Mouse (Mus musculus) cerebellum, adult 11 months (tissue): ENCODE results near the gene Zdhhc22.

Experiments used
- DNase-seq: peaks from one replicate; pipeline ENCODE4 v3.0.0; 2022

Zdhhc22 gene

DNA sequence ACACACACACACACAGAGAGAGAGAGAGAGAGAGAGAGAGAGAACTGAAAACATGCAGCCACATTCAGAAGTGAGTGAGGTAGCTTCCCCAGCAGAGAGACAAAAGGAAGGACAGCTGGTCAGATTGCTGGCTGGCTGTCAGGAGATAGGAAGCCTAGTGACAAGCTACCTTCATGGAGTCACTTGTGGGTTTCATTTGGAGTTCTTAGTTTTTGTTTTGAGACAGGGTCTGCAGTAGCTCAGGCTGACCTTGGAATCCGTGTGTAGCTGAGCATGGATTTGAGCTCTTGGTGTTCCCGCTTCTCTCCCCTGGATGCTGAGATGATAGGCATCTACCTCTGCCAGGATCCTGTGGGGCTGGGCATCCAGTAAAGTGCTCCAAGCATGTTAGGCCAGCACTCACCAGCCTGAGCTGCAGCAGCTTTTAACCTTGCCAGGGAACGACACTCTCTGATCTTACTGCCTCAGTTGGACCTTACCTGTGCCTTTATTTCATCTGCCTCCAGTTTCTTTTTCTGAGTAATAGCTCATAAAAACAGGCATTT, 29.4 kb downstream of the Zdhhc22 start:
- DNase-seq: no peak

DNA sequence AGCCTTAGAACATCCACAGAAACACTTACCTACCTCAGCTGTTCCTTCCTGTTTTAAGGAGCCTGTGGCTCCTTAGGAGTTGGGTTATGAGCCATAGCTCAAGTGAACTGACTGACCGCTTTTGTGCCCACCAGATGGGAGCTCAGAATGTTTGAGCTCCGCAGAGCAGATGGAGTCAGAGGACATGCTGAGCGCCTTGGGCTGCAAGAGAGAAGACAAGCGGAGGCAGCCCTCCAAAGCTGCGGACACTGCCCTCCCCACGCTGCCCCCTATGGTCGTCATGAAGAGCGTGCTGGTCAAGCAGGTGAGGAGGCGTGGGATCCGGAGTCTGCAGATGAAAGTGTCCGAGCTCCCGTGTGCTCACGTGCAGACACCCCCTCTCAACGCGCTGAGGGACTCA, 30.1 kb downstream of the Zdhhc22 start:
- peak; percentile 94 for DNase-seq

DNA sequence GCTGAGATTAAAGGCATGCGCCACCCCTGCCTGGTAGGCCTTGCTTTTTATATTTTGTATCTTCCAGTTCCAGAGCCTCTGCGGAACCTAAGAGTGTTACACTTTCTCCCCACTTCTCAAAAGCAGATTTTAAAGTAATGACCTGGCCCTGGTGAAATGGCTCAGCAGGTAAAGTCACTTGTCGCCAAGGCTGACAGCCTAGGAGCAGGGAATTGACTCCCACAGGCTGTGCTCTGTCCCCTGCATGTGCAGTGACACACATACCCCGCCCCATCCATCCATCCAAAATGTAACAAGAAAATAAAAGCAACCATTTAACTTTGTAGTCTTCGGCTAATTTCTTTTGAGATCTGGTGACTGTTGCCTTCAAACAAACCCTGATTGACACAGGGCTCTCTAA, 30.6 kb downstream of the Zdhhc22 start:
- DNase-seq: no peak

DNA sequence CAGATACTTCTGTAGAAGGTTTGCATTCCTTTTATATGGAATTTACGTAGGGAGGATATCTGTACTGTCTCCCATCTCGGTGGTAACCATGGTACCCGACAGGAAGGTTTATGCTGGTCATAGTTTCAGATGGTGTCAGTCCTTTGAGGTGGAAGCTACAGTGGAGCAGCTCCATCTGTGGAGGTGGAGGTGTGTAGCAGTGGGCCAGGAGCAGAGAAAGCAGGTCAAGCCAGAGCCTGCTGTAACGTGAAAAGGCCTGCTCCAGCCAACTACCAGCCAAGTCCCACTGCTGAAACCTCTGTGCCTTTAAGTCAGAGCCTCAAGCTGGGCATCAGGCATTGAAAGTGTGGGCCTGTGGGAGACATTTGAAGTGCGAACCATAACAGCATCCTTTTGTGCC, 31.7 kb downstream of the Zdhhc22 start:
- no peak for DNase-seq

DNA sequence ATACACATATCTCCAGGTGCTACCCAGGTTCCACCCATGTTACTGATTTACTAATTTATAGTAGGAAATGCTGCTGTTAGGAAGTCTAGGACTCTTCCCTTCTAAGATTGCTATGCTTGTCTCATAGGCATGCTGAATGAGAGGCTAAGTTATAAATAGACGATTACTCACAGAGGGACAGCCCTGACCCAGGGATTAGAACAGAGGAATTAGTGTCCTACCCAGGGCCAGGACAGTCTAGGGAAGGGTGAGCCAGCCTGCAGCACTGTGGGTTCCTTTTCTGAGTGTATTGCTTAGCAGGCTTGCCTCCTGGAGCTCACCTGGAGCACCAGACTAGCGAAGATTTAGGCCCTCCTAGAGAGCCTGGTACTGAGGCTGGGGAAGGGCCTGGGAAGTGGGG, 34.3 kb downstream of the Zdhhc22 start:
- no peak for DNase-seq

DNA sequence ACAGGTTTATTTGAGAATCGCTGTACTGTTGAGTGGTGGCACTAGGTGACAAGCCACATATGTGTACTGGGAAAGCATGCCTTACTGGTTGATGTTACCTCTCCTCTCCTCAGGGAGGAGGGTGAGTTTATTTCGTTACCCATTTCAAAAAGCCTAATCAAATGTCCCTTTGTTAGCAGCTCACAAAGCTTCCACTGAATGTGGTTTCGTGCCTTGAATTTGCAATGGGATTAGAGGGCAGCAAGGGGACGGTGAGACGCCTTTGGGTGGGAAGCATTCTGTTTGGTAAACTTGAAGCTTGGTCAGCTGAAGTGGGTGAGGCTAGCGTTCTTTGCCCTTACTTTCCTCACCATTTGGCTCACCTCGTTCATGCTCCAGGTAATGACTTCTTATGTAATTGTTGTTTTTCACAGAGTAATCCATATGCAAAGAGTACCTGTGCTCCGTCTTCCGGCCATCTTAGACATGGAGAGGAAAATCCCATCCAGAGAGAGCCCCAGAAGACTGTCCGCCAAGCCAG, 37.8 kb downstream of the Zdhhc22 start:
- DNase-seq: no peak

DNA sequence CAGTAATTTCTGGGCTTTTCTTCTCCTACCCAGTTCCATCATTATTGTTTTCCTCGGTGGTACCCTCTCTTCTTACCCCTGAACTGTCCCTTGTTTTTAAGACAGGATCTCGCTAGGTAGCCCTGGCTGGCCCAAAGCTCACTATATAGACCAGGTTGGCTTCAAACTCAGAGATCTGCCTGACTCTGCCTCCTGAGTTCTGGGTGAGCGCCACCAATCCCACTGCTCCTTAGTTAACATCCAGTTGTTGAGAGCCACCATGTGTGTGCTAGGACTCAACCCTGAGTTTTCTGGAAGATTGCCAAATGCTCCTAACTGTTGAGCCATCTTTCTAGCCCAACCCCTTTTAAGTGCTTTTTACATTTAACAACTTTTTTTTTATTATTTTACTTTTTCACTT, 39.3 kb downstream of the Zdhhc22 start:
- DNase-seq: no peak

DNA sequence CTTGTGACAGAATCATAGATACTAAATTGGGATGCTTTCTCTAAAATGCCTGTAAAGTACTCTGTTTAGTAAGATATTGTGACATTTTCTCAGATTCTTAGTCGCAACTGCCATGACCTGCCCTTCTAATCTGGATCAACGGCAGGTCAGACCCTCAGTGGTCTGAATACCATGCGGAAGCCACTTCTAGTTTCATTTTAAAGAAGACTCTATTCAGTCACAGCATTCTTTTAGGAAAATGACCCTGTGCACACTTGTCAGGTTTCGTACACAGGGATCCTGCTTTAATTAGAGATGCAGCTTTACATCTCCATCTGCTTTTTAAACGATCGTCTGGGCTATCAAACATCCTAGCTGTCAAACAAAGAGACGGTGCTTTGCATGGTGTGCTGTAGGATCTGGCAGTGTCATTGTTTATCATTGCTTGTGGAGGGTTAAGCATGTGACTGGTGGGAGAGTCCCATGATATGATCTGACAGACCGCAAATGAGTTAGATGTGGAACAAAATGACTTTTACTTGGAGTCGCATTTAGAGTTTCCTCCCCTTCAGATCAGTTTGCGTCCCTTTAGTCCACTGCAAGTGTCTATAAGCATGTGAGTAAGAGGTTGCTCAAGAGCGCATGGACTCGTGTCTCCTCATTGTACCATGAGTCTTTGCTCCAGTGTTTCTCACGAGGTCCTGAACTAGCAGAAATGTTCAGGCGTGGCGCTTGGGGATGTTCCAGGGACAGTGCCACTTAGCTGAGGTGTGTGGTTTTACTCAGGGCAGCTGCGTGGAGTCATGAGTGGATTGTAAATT, 39.9 kb downstream of the Zdhhc22 start:
- no peak for DNase-seq

DNA sequence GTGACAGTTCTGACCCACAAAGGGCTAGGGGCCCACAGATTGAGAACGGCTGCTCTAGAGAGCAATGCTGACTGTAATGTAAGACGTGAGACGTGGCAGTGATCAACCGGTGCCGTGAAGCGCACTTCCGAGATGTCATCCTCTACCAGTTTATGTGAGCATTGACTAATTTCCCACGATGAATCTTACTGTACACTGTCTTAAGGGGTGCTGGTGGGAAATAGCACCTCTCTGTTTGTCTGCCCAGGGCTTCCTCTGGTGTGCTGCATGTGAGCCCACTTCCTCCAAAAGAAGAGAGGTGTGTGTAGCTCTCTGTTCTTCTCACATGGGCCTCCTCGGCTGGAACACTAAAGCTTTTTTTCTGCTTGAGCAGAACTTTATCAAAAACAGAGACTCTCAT, 40.7 kb downstream of the Zdhhc22 start:
- DNase-seq: no peak

DNA sequence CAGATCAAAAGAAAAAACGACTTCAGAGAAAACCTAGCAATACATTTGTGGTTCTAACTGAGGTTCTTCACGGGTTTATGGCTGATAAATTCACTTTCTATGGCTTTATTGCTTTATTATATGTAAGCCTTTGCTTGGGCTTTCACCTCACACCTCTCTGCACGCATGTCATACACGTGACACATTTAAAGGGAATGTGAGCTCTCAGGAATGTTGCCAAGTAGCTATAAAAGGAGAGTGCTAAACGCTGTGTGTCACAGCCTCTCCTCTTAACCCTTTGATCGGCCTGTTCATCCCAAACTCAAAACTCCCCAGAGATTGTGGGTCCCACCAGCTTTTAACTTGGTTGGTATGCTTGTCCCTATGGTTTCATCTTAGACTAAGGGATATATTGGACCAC, 41.6 kb downstream of the Zdhhc22 start:
- DNase-seq: peak; percentile 41

DNA sequence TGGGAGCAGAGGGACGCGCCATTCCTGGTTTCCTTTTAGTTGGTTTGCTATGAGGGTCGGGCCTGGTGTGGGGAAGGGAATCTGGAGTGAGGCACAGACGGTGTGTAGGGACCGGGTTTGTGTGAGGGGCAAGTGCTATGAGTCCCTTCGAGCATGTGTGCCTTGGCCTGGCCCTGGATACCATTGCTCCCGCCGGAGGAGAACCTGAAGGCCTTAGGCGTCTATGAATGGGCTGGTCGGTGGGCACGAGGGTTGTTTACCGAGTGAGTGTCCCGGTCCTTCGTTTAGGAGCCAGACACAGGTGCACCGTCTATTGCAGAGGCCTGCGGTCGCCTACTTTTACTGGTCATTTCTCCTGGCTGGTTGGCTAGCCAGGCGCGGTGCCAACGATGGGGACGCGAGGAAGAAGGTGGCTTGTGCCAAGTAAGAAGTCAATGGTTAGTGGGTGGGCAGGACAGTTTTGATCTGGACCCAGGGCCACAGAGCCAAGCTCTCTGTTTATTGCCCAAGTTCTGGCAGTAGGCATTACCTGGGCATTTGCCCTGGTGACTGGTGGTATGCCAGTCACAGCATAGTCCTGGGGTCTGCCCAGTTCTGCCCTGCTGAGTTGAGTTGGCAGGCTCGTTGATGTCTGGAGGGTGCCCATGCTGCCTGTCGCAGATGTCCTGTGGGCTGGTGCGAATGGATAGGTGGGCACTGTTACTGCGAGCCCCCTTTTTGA, 42.4 kb downstream of the Zdhhc22 start:
- DNase-seq: peak; percentile 95

DNA sequence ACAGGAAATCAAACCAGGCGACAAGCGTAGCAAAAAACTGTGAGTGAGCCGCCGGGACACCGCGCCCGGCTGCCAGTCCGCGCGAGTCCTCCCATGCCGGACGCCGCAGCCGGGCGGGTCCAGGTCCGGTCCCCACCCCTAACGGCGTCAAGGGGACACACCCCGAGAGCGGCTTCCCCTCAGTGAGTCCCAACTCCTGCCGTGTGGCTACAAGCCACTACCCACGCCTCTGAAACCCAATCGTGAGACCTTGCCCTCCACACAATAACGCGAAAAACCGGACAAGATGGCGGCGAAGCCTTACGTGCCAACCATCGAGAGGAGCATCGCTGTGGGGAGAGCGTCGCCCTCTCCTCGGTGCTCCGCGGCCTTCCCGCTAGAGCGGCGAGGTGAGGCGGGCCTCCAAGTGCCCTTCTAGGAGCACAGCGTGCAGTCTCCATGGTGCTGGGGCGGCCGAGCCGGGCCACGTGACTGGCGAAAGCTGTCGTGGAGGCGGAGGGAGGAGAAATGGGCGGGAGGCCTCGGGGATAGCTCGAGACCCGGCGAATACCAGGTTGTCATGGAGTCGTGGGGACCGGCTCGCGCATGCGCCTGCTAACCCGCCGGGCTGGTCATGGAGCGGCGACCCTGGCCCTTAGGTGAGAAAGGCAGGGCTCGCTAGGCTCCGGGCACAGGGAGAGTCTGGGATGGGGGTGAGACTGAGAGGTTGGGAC, 43.2 kb downstream of the Zdhhc22 start, which contains the start of gene Cipc:
Gene Cipc, plus strand, starts transcription at position 182 of the 713 bp plus-strand sequence.
- DNase-seq: peak; percentile 99

DNA sequence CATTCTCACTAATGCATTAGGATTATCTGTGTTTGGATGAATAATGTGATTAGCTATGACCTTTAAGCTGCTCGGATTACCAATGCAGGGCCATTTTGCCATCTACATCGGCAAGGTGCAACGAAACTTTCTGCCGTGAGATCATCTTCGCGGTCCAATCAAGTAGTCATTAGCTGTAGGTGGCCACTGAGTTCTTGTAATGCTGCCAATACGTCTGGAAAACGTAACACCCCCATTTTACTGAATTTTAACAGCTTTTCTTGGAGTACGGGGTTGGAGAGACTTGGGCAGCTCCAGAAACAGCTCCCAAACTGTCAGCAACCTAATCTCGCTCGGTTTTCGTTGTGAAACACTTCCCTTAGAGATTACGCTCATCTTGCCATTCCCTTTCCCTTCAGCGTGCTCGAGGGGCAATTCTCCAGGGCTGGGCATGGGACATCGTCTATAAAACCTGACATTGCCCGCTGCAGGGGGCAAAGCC, 43.9 kb downstream of the Zdhhc22 start:
- no peak for DNase-seq

DNA sequence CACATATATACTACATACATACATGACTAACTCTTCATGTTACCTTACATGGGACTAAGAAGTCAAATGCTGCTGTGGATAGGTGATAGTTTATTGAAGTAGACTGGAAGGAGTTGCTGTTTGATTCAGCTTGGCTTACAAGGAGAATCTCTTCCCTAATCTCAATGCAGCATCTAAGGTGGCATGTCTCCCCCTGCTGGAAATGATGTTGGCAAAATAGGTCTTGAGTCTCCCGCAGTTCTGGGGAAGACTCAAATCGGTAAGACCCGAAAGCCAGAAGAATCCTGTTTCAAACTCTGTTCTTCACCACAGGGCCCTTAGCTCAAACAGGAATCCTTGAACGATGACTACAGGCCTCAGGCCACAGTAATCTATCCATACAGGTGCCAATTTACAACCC, 45.1 kb downstream of the Zdhhc22 start:
- peak; percentile 66 for DNase-seq

DNA sequence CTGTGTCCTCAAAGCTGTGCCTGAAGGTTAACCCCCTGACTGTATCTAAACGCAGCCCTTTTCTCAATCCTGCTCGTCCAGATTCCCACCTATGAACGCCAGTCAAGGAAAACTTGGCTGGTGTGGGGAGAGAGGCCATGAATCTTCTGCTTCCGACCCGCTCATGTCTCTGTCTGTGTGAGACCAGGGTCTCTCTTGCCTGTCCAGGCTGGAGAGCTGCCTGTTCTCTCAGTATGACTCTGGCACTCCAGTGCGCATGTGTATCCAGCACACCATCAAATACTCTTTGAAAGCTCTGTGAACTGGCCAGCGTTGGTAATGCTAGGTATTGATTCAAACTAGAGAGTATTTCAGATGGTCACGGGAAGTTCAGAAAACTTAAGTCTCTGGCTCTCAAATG, 46.8 kb downstream of the Zdhhc22 start:
- DNase-seq: no peak

DNA sequence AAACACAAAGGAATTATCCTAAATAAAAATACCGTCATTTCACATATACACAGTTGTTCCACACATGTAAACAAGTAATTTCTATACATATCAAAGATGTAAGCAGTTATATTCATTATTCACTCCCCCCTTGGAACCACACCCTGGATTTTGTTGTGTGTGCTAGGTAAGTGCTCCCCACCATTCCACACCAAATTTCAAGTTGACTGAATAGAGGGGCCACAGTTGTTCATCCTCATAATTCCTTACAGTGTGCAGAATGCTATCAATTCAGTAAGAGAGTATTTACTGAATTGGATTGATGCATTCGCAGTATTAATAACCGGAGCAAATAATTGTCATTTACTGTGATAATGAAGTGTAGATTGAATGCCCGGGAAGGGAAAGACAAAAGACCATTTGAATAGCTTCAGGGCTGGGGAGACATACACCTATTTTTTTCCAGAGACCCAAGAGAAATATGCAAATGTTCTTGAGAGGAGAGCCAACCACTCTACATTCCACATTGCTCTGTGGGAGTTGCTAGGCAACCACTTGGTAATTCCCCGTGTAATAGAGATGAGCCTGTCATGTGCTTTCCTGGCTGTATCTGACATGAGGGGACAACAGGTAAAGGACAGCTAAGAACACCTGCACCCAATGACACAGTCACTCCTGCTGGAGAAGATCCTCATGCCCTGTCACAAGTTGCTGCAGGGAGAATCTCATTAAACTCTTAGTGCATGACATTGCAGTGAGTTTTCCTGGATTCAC, 48.3 kb downstream of the Zdhhc22 start:
- no peak for DNase-seq

DNA sequence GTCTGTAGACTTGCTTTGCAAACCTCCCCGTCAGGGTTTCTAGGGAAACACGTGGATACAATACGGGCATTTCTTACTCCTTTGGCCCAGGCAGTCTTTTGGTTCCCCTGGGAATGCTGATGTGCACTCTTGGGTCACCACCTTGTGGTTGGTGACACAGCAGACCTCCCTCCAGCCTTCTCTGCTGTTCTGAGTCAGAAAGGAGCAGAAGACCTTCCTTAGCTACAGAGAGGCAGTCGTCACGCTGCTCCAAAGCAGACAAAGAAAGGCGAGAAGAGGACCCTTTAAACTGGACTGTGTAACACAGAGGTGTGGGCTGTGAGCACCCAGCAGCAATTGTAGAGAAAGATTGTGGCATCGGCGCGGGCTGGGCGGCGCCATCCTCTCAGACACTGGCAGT, 49.1 kb downstream of the Zdhhc22 start:
- DNase-seq: no peak

DNA sequence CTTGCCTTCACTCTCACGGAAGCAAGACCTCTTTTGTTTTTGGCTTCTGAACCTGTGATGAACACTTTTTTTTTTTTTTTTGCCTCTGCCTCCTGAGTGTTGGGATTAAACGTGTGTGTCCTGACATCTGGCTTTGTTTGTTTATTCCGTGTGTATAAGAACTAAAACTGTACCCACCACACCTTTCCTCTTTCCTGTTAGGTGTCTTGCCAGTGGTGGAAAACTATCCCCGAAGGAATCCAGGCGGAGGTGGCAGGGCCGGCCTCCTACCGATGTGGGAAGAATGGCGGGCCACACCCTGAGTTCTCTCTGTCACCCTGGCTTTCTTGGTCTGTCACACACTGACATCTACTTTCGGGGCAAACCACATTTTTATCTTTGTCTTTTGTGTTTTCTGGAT, 51.7 kb downstream of the Zdhhc22 start:
- no peak for DNase-seq

DNA sequence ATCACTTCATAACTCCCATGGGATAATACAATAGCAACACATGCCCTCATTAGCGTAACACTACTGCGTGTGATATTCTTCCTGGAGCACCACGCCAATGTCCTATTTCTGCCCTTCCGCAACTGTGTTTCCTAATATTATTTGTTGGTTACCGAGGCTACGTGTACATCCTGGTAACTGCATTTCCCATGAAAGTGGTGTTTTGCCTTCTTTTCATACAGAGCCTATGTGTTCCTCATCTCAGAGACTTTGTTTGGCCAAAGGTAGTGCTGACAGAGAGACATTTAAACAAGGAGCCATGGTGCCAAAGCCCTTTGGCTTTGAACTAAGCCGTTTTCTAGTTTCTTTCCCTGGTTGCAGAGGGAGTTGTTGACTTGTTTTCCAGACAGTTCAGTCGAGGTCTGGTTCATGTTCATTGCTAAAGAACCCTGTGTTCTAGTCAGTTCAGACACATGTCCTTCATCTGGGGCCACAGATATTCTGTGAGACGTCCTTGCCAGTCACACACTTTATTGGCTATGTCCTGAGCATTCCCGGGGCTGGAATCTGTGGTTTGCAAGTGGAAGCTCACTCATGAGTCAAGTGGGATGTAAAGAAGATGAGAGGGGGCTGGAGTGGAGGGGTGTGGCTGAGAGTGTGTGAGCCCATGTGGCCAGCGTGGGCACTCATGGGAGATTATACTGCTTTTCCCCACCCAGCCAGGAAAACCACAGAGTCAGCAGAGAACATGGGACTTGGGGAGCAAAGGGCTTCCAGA, 53.5 kb downstream of the Zdhhc22 start:
- DNase-seq: no peak

DNA sequence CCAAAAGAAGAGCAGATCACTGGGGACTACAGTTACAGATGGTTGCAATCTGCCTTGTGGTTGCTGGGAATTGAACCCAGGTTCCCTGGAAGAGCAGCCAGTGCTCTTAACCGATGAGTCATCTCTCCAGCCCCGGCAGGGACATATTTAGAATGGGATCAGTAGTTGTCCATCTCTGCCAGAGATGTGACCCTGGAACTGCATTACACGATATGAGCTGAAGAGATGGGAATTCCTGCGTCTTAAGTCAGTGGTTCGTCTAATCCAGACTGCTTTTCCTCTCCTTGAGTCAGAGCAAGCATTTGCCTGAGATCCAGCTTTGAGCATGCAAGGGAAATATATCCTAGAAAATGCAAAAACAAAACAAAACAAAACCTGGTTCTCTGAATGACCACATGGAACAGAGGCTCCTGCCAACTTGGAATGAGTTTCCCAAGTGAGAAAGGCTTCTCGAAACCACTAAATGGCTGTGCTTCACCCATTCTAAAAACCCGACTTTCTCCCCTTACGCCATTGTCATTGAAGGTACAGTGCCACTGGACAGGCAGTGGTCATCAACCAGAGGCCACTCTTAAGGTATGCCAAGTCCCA, 54.4 kb downstream of the Zdhhc22 start:
- no peak for DNase-seq

DNA sequence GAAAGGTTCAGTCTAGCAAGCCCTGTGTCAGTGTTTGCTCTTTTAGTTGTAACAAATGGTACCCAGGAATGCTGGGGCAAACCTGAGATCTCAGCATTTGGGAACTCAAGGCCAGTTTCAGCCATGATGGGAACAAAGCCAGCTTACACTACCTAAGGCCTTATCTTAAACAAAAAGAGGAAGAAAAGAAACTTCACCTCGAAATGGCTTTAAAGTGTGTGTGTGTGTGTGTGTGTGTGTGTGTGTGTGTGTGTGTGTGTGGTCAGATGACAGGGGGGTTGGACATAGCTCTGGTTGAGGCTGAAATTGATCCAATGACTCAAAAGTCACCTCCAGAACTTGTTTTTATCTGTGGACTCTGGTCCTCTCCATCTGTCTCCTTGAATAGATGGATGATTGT, 55.5 kb downstream of the Zdhhc22 start:
- no peak for DNase-seq
